Mouse (Mus musculus) ZHBTc4 (cell line): ENCODE data around the gene Magea5.
"Not testable (repeated sequence)": the region's sequence is repeated elsewhere in the genome, so short reads cannot be mapped to it uniquely, and the experiment has no call there.

Experiments
- DNase-seq: peaks from one replicate; pipeline ENCODE4 v3.0.0-alpha.2; 2011; ENCODE audit warnings: low read depth, low spot score

The Magea5 gene

DNA sequence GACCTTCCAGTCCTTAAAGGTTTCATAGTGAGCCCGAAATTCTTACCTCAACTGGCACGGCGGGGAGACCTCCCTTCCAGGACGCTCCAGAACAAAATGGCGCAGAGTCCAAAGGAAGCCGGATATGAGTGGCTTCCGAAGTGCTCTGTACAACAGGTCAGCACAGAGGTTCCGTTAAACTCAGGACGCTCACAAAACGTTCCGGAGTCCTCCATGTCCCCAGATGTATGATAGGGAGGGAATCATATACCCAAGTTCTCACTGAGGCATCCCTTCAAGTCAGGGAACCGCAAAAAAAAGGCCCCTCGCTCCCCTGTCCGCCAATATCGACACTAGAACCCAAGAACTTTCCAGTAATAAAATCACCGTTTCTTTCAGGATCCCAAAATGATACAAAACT, at the start of gene Magea5:
Magea5 (minus strand) TSS at position 101 of the 400 bp plus-strand sequence.
- not testable (repeated sequence) for DNase-seq

DNA sequence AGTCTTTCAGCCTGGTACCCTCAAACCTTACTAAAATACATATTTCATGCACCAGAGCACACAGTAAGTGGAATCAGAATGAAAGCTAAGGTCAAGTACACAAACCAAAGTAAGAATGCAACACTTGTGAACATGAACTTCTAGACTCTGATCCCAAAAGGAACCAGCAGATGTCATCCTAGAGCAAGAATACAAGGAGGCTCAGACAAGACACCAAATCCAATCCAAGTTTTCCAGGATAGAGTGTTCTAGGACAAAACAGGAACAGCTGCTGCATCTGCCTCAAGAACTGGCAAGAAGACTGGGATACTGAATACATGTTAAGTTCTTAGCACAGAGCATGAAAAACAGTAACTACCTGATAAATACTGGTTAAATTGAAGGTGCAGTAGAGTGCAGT, 35.1 kb upstream of the Magea5 start:
- peak; percentile 19 for DNase-seq

DNA sequence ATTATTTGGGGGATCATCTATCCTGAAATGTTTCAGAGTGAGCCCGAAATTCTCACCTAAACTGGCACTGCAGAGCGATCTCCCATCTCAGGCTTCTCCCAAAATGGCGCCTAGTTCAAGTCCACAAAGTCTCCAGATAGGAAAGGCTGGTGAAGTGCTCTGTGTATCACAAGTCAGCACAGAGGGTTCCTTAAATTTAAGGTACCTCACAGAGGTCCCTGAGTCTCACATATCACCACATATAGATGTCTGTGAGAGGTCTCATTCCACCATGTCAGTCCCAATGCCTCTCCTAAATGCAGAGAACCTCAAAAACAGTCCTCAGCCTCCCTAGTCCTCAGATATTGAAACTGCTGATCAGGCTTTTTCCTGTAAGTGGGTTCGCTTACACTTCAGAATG, 30.6 kb upstream of the Magea5 start, which contains the start of gene Magea2:
Magea2 (minus strand) TSS at position 101 of the 400 bp plus-strand sequence.
- DNase-seq: not testable (repeated sequence)

DNA sequence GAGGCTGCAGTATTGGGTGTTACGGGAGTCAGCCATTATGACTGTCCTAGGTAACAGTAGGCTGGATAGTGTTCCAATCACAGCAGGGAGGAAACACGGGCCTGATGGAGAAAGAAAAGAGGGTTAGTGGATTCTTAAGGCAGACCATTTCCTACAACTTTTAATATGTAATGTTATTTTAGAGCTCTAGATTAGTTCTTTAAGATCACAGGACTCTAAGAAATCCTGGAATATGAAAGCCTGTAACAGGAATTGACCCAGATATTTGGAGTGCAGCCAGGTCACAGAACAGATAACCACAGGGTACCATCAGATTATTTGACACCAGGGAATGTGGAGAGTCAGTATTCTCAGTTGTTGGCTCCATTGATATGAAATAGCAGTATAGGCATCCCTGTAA, 26.7 kb upstream of the Magea5 start, which contains the start of gene Magea1:
Magea1 (minus strand) TSS at position 101 of the 400 bp plus-strand sequence.
- not testable (repeated sequence) for DNase-seq
